Mouse (Mus musculus) MEL (cell line): ENCODE data around the gene Gpam. TPM values are rescaled to one million over a fixed set of nuclear protein-coding genes. Genes with fewer than 3 reads are reported as not detected.

ENCODE experiments used
- DNase-seq: peaks from one replicate; pipeline ENCODE4 v3.0.0; 2011; ENCODE audit warnings: low read depth, low spot score
- H3K27ac ChIP-seq: 2 replicates; pipeline ENCODE4 v1.5.1; 2012; ENCODE audit warnings: low read depth, mild to moderate bottlenecking, control low read depth, low read length, moderate library complexity; ENCODE audit not compliant: control insufficient read depth
- H3K27me3 ChIP-seq, 2 experiments: fragments of 150-350 bp in 1 of 2; sonication (generic) in 1 of 2; 2 replicates each; pipeline ENCODE4 v1.6.1; 2012; ENCODE audit warnings: low read length in 2 of 2, mild to moderate bottlenecking in 2 of 2, improper control_type of control experiment in 1 of 2, moderate library complexity in 1 of 2; ENCODE audit not compliant: insufficient read depth in 2 of 2, control insufficient read depth in 1 of 2
- H3K36me3 ChIP-seq, 2 experiments: 2 replicates each; pipeline ENCODE4 v1.6.1; 2012 to 2014; ENCODE audit warnings: low read length in 2 of 2, improper control_type of control experiment in 1 of 2, inconsistent platforms in 1 of 2, mild to moderate bottlenecking in 1 of 2; ENCODE audit not compliant: insufficient read depth in 2 of 2, control insufficient read depth in 1 of 2
- H3K4me1 ChIP-seq, 2 experiments: fragments of 150-350 bp in 1 of 2; sonication (generic) in 1 of 2; 2 replicates each; pipeline ENCODE4 v1.6.1; 2012; ENCODE audit warnings: low read length in 2 of 2, improper control_type of control experiment in 1 of 2, mild to moderate bottlenecking in 1 of 2; ENCODE audit not compliant: insufficient read depth in 2 of 2, control insufficient read depth in 1 of 2
- H3K4me3 ChIP-seq, 2 experiments: fragments of 150-350 bp in 1 of 2; sonication (generic) in 1 of 2; 2 replicates each; pipeline ENCODE4 v1.5.1; 2012; ENCODE audit warnings: low read depth in 2 of 2, low read length in 2 of 2, mild to moderate bottlenecking in 2 of 2, moderate library complexity in 2 of 2, control low read depth in 1 of 2, improper control_type of control experiment in 1 of 2; ENCODE audit not compliant: control insufficient read depth in 1 of 2, insufficient read depth in 1 of 2
- H3K79me2 ChIP-seq: 2 replicates; pipeline ENCODE4 v1.6.1; 2012; ENCODE audit warnings: mild to moderate bottlenecking, low read length, moderate library complexity; ENCODE audit not compliant: control insufficient read depth, poor library complexity, insufficient read depth
- H3K9ac ChIP-seq: 2 replicates; pipeline ENCODE4 v1.6.1; 2012; ENCODE audit warnings: low read depth, mild to moderate bottlenecking, control low read depth, low read length, moderate library complexity; ENCODE audit not compliant: control insufficient read depth, poor library complexity, severe bottlenecking
- H3K9me3 ChIP-seq: fragments of 150-350 bp; sonication (generic); replicated peaks from 2 replicates; pipeline ENCODE4 v1.6.1; 2012; ENCODE audit warnings: mild to moderate bottlenecking, low read length, improper control_type of control experiment, moderate library complexity; ENCODE audit not compliant: insufficient read depth
- BHLHE40 ChIP-seq: IDR thresholded peaks from 2 replicates; pipeline ENCODE4 v1.6.1; 2012; ENCODE audit warnings: low read depth, mild to moderate bottlenecking, inconsistent platforms, low read length, improper control_type of control experiment, borderline replicate concordance
- CTCF ChIP-seq, 3 experiments: IDR thresholded peaks in 2 of 3; conservative IDR thresholded peaks in 1 of 3; 2 replicates each; pipeline ENCODE4 v1.5.1; 2011 to 2012; ENCODE audit warnings: low read length in 3 of 3, low read depth in 2 of 3, mild to moderate bottlenecking in 2 of 3, improper control_type of control experiment in 1 of 3, inconsistent platforms in 1 of 3, mixed read lengths in 1 of 3, moderate library complexity in 1 of 3; ENCODE audit not compliant: control insufficient read depth in 1 of 3, insufficient read depth in 1 of 3, poor library complexity in 1 of 3, severe bottlenecking in 1 of 3
- EP300 ChIP-seq, 2 experiments: IDR thresholded peaks; 2 replicates each; pipeline ENCODE4 v1.6.1; 2011; ENCODE audit warnings: improper control_type of control experiment in 2 of 2, low read length in 2 of 2, low read depth in 1 of 2, mild to moderate bottlenecking in 1 of 2
- ETS1 ChIP-seq: IDR thresholded peaks from 2 replicates; pipeline ENCODE4 v1.6.1; 2012; ENCODE audit warnings: low read depth, mild to moderate bottlenecking, inconsistent platforms, low read length, improper control_type of control experiment, moderate library complexity
- GATA1 ChIP-seq: IDR thresholded peaks from 2 replicates; pipeline ENCODE4 v1.6.1; 2011; ENCODE audit warnings: low read depth, low read length, improper control_type of control experiment
- JUND ChIP-seq: IDR thresholded peaks from 2 replicates; pipeline ENCODE4 v1.6.1; 2011; ENCODE audit warnings: low read depth, mild to moderate bottlenecking, improper control_type of control experiment, low read length
- KAT2A ChIP-seq: conservative IDR thresholded peaks from 2 replicates; pipeline ENCODE4 v1.6.1; 2012; ENCODE audit warnings: low read depth, low read length, improper control_type of control experiment, inconsistent platforms
- MAX ChIP-seq: IDR thresholded peaks from 2 replicates; pipeline ENCODE4 v1.6.1; 2011; ENCODE audit warnings: low read length, improper control_type of control experiment
- MAZ ChIP-seq: IDR thresholded peaks from 2 replicates; pipeline ENCODE4 v1.6.1; 2012; ENCODE audit warnings: low read depth, mild to moderate bottlenecking, inconsistent platforms, low read length, improper control_type of control experiment
- MEF2A ChIP-seq: IDR thresholded peaks from 2 replicates; pipeline ENCODE4 v1.6.1; 2014; ENCODE audit warnings: low read depth, mild to moderate bottlenecking, inconsistent platforms, low read length, improper control_type of control experiment; ENCODE audit not compliant: poor library complexity, insufficient replicate concordance, severe bottlenecking; ENCODE audit errors: extremely low read depth
- NELFE ChIP-seq: IDR thresholded peaks from 2 replicates; pipeline ENCODE4 v1.6.1; 2011; ENCODE audit warnings: low read depth, low read length, improper control_type of control experiment
- SIN3A ChIP-seq: IDR thresholded peaks from 2 replicates; pipeline ENCODE4 v1.6.1; 2012; ENCODE audit warnings: low read length, improper control_type of control experiment, inconsistent platforms
- SMC3 ChIP-seq: IDR thresholded peaks from 2 replicates; pipeline ENCODE4 v1.6.1; 2011; ENCODE audit warnings: low read depth, low read length, improper control_type of control experiment
- TBP ChIP-seq: IDR thresholded peaks from 2 replicates; pipeline ENCODE4 v1.8.0; 2011; ENCODE audit warnings: low read depth, low read length, improper control_type of control experiment
- ZKSCAN1 ChIP-seq: IDR thresholded peaks from 2 replicates; pipeline ENCODE4 v1.6.1; 2012; ENCODE audit warnings: low read depth, mild to moderate bottlenecking, inconsistent platforms, low read length, improper control_type of control experiment, moderate library complexity
- ZMIZ1 ChIP-seq: IDR thresholded peaks from 2 replicates; pipeline ENCODE4 v1.6.1; 2012; ENCODE audit warnings: low read depth, mild to moderate bottlenecking, inconsistent platforms, low read length, improper control_type of control experiment, moderate library complexity
- polyA plus RNA-seq, 2 experiments: library from polyadenylated mRNA; stranded (reverse) in 1 of 2; unstranded in 1 of 2; fragments of >175 nt in 1 of 2; fragments of >200 nt in 1 of 2; gene quantifications; 2 replicates each; pipeline versions ENCODE4 v1.2.1 to v1.2.4; 2012; ENCODE audit warnings: low replicate concordance in 2 of 2, low read depth in 1 of 2; ENCODE audit not compliant: insufficient read length in 2 of 2, insufficient read depth in 1 of 2, missing spikeins in 1 of 2
- total RNA-seq: library from RNA; depleted of rRNA; stranded (reverse); fragments of 300-350 nt; gene quantifications from 2 replicates; pipeline ENCODE4 v1.2.3, GENCODE M21; 2012

Gpam gene
- total and polyA plus RNA-seq, 3 experiments: 26.2 to 327 (median 37.1) TPM

DNA sequence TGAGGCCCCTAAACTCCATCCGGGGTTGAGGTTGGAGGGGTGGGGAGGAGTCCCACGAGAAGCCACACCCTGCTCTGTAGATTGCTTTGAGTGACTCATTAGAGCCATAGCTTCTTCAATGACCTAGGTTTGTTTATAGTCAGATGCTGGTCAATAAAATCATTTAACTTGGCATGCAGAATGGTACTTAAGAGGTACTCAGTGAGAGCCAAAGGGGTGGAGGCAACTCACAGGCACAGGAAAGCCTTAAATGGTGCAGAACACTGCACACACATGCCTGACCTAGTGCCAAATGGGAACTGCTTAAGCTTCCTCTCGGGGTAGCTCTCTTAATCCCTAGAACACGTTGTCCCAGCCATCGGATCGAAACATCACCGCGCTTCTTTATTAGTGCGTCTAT, 7.5 kb upstream of the Gpam start:
- Histone ChIP-seq H3K4me3 (no peak overlapping the region), H3K27ac (no peak overlapping the region), H3K36me3 (no peaks in the 10 kb centered on the region), H3K27me3 (no peaks in the 10 kb centered on the region; a peak in 1 of 4 replicates), H3K9me3 (no peaks in the 10 kb centered on the region), H3K9ac (no peak overlapping the region), H3K4me1 (no peaks in the 10 kb centered on the region), H3K79me2 (no peaks in the 10 kb centered on the region)
- DNase-seq: no peak
- TF ChIP-seq SMC3: no peak
- no peak for TF ChIP-seq BHLHE40
- no peak for TF ChIP-seq TBP
- no peak for TF ChIP-seq ETS1
- TF ChIP-seq ZKSCAN1: no peak
- no peak for TF ChIP-seq SIN3A
- TF ChIP-seq MAZ: no peak

DNA sequence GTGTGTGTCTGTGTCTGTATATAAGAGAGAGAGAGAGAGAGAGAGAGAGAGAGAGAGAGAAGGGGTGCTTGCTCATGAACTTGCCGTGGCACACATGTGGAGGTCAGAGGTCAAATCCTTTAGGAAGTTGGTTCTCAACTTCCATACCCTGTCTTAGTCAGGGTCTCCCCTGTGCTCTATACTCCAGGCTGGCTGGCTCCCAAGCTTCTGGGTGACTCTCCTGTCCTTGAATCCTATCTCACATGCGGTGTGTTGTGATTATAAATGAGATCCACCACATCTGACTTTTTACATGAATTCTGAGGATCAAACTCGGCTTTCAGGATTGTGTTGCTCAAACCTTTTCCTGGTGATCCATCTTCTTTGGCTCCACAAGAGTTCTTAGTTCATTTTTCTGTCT, 5.4 kb upstream of the Gpam start:
- DNase-seq: no peak
- Histone ChIP-seq H3K27ac (no peak overlapping the region), H3K4me3 (no peak overlapping the region), H3K9ac (no peak overlapping the region), H3K36me3 (no peaks in the 10 kb centered on the region), H3K9me3 (no peaks in the 10 kb centered on the region), H3K79me2 (no peaks in the 10 kb centered on the region), H3K27me3 (peaks cover 0 to 1% of the 10 kb centered on the region in 2 experiments; a peak in 1 of 4 replicates), H3K4me1 (no peaks in the 10 kb centered on the region)
- TF ChIP-seq MEF2A (no peak), ZMIZ1 (no peak), NELFE (no peak), KAT2A (no peak), CTCF (IDR thresholded peaks at IDR 0.05 in 2 of 3, conservative IDR thresholded peaks at IDR 0.05 in 1 of 3; ENCODE audit: control insufficient read depth in 1 of 3, insufficient read depth in 1 of 3, low read depth in 2 of 3, low read length in 3 of 3, poor library complexity in 1 of 3, severe bottlenecking in 1 of 3) (no peak), BHLHE40 (no peak), MAX (no peak), SMC3 (no peak), JUND (no peak)

DNA sequence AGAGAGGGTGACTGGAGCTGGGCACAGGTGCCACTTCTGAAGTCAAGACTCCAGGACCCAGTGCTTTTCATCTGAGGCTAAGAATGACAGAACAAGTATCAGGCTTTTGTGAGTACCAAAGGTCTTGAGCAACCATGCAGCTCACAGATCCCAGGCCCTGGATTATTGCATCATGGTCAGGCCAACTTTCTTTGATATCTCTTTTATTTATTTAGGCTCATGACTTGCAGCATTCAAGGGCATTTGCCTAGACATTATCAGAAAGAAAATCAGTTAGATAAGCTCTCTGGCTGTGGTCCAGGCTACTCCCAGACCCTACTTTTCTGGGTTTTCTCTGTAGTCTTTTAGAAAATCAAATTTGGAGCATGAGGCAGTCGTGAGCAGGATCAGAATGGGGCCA, 4.7 kb upstream of the Gpam start:
- H3K27ac ChIP-seq: no peak overlapping the region
- H3K27me3 ChIP-seq: peaks cover 0 to 1% of the 10 kb centered on the region in 2 experiments; a peak in 1 of 4 replicates
- H3K9ac ChIP-seq: no peak overlapping the region

More for the DNA sequence above, 4.7 kb upstream of the Gpam start:
- no peak for DNase-seq
- no peak overlapping the region for H3K4me3 ChIP-seq
- H3K36me3 ChIP-seq: no peaks in the 10 kb centered on the region
- no peak for TF ChIP-seq EP300 (IDR thresholded peaks at IDR 0.05; ENCODE audit: low read depth in 1 of 2, low read length in 2 of 2)
- TF ChIP-seq GATA1: 0 out of 2 replicates have a peak, but pooled peaks have one; percentile 10
- H3K4me1 ChIP-seq: no peaks in the 10 kb centered on the region
- no peaks in the 10 kb centered on the region for H3K9me3 ChIP-seq
- no peaks in the 10 kb centered on the region for H3K79me2 ChIP-seq
